Mouse (Mus musculus): ENCODE data around the gene Nutf2.
"Not testable (repeated sequence)": the region's sequence is repeated elsewhere in the genome, so short reads cannot be mapped to it uniquely, and the experiment has no call there.

Gene Nutf2

GRCm38 (mm10) chr8:105860143-105860981, at the start of gene Nutf2:
Nutf2 (plus strand) TSS chr8:105860580.
- DNase-seq (ENCODE audit: low spot score in 2 of 2): peak; percentile 87 to 91

GRCm38 (mm10) chr8:105811061-105811460, 49.3 kb upstream of the Nutf2 start:
- no peak for DNase-seq (ENCODE audit: low spot score in 2 of 2)

GRCm38 (mm10) chr8:105811543-105811942, 48.8 kb upstream of the Nutf2 start:
- DNase-seq (ENCODE audit: low spot score in 2 of 2): no peak

- DNase-seq (ENCODE audit: low spot score in 2 of 2): no peak
Measured at GRCm38 (mm10) chr8:105812511-105812910, 47.9 kb upstream of the Nutf2 start.

- DNase-seq (ENCODE audit: low spot score in 2 of 2): no peak
Measured at GRCm38 (mm10) chr8:105813241-105813640, 47.1 kb upstream of the Nutf2 start.

- DNase-seq (ENCODE audit: low spot score in 2 of 2): no peak
Measured at GRCm38 (mm10) chr8:105819659-105820058, 40.7 kb upstream of the Nutf2 start.

- no peak for DNase-seq (ENCODE audit: low spot score in 2 of 2)
Measured at GRCm38 (mm10) chr8:105820925-105821324, 39.5 kb upstream of the Nutf2 start.

GRCm38 (mm10) chr8:105825506-105825905, 34.9 kb upstream of the Nutf2 start:
- no peak for DNase-seq (ENCODE audit: low spot score in 2 of 2)

GRCm38 (mm10) chr8:105826379-105826778, 34.0 kb upstream of the Nutf2 start:
- no peak for DNase-seq (ENCODE audit: low spot score in 2 of 2)

- peak; percentile 94 to 97 for DNase-seq (ENCODE audit: low spot score in 2 of 2)
Measured at GRCm38 (mm10) chr8:105826861-105827848, 33.2 kb upstream of the Nutf2 start, which contains the start of the genes Ranbp10 and Tsnaxip1. Ranbp10 (minus strand) TSS chr8:105827350. Tsnaxip1 (plus strand) TSS chr8:105827731.

- not testable (repeated sequence) for DNase-seq (ENCODE audit: low spot score in 2 of 2)
Measured at GRCm38 (mm10) chr8:105833740-105834139, 26.6 kb upstream of the Nutf2 start.

- peak; percentile 75 to 90 for DNase-seq (ENCODE audit: low spot score in 2 of 2)
Measured at GRCm38 (mm10) chr8:105835318-105835717, 25.1 kb upstream of the Nutf2 start.

GRCm38 (mm10) chr8:105836991-105837390, 23.4 kb upstream of the Nutf2 start:
- no peak for DNase-seq (ENCODE audit: low spot score in 2 of 2)

- DNase-seq (ENCODE audit: low spot score in 2 of 2): no peak
Measured at GRCm38 (mm10) chr8:105839209-105839608, 21.2 kb upstream of the Nutf2 start.

GRCm38 (mm10) chr8:105846678-105847077, 13.7 kb upstream of the Nutf2 start:
- DNase-seq (ENCODE audit: low spot score in 2 of 2): no peak

GRCm38 (mm10) chr8:105850014-105850413, 10.4 kb upstream of the Nutf2 start:
- no peak for DNase-seq (ENCODE audit: low spot score in 2 of 2)

- DNase-seq (ENCODE audit: low spot score in 2 of 2): no peak
Measured at GRCm38 (mm10) chr8:105850611-105851010, 9.8 kb upstream of the Nutf2 start.

GRCm38 (mm10) chr8:105851651-105852143, 8.7 kb upstream of the Nutf2 start:
- peak; percentile 89 to 91 for DNase-seq (ENCODE audit: low spot score in 2 of 2)

- DNase-seq (ENCODE audit: low spot score in 2 of 2): no peak
Measured at GRCm38 (mm10) chr8:105852146-105852729, 8.1 kb upstream of the Nutf2 start.

- DNase-seq (ENCODE audit: low spot score in 2 of 2): no peak
Measured at GRCm38 (mm10) chr8:105853178-105853577, 7.2 kb upstream of the Nutf2 start, which contains the start of gene Cenpt. Cenpt (minus strand) TSS chr8:105853278.

- DNase-seq (ENCODE audit: low spot score in 2 of 2): peak in 1 of 2 experiments; percentile 14
Measured at GRCm38 (mm10) chr8:105854303-105854702, 6.1 kb upstream of the Nutf2 start.

All from thymus, postnatal 10 days (tissue).